Mouse (Mus musculus) liver, adult 2 months (tissue): Measurements from ENCODE around the gene Tor1b.

Experiments used
- CTCF ChIP-seq: fragments of 200-500 bp; IDR thresholded peaks from 2 replicates; pipeline ENCODE4 v1.5.1; 2011; ENCODE audit warnings: low read depth, low read length, control low read depth
- POLR2A ChIP-seq: fragments of 200-500 bp; IDR thresholded peaks from 2 replicates; pipeline ENCODE4 v1.6.1; 2011; ENCODE audit warnings: low read length, control low read depth; ENCODE audit not compliant: insufficient read depth; ENCODE audit errors: extremely low read depth

- TF ChIP-seq CTCF (no peak), POLR2A (peak; percentile 89)
These were observed 14.9 kb downstream of the Tor1b start, which contains the start of gene Tor1a for GRCm38 (mm10) chr2:30967352-30968327.
